Mouse (Mus musculus): ENCODE measurements at regions not wholly inside any gene's neighbourhood (a gene's known extent, or its start where the extent isn't known, plus 50 kb on each side); places are given as distances from the start of the nearest gene placed in this dataset.
"Not testable (repeated sequence)": the region's sequence is repeated elsewhere in the genome, so short reads cannot be mapped to it uniquely, and the experiment has no call there.

DNA sequence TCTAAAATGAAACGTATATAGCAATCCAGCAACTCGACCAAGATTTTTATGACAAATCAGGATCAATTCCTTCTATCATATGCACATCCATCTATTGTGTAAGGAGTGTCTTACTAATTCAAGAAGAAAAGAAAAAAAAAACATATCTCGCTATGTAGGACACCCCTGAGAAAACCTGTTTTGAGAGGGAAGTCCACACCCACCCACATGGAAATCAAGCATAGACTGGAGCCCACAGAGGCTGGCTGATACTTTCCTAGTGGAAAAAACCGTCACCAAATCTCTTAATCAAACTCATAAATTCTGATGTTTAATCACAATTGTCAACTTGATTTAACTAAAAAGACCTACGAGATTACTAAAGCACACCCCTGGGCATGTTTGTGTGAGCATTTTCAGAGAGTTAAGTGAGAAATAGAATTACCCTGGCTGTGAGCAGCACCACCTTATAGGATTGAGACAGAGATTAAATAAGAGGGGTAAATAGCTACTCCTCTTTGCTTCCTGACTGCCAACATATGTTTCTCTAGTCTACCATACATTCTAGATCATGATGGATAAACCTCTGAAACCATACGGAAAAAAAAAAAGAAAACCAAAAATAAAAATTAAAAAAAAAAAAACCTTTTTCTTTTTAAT is 525.9 kb downstream of the Gm10283 start:
- WGBS = 86% methylated on average over 6 of the region's 6 CpGs
- Histone ChIP-seq H3K36me3 (no peaks in the 10 kb centered on the region), H3K4me1 (no peaks in the 10 kb centered on the region), H3K9me3 (replicated peaks) (no peaks in the 10 kb centered on the region), H3K27me3 (ENCODE audit: low read depth, poor library complexity, severe bottlenecking) (no peaks in the 10 kb centered on the region), H3K27ac (replicated peaks) (no peak overlapping the region), H3K4me3 (no peak overlapping the region)
- DNase-seq (ENCODE audit: low spot score) = no peak

DNA sequence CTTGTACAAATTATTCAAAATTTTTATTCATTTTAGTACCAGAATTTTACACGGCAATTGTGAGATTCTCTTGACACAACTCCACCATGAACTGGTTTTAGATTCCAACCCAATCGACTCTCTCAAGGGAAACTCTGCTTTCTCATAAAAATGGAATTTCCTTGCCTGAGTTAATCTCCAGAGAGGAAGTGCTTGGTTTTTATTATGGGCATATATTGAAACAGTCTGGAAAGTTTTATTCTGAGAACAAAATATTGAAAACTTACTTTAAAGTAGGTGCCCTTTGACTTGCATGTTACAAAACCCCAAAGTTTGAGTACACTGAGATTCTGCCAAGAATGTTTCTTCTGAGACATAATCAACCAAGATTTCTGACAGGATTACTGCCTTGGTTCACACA is 537.6 kb downstream of the Gm10283 start:
- Histone ChIP-seq H3K4me3 (no peak overlapping the region), H3K27me3 (ENCODE audit: low read depth, poor library complexity, severe bottlenecking) (no peaks in the 10 kb centered on the region), H3K36me3 (no peaks in the 10 kb centered on the region), H3K9me3 (replicated peaks) (no peaks in the 10 kb centered on the region), H3K4me1 (no peaks in the 10 kb centered on the region), H3K27ac (replicated peaks) (no peak overlapping the region)
- DNase-seq (ENCODE audit: low spot score) = no peak
- WGBS = 81% methylated on average over 2 of the region's 2 CpGs

DNA sequence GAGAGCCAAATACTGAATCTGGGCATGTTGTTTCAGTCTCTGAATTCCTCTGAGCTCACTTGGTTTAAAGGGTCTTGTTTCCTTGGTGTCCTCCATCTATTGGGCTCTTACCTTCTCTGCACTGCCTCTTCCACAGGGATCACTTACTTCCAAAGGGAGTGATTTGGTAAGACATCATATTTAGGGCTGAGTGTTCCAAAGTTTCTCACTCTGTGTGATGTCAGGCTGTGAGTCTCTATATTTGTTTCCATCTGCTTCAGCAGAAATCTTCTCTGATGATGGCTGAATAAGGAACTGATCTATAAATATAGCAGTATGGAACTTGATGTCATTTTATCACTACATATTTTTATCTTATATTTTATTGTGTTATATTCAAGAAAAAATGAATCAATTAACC is 539.8 kb downstream of the Gm10283 start:
- no peaks in the 10 kb centered on the region for H3K27me3 ChIP-seq (ENCODE audit: low read depth, poor library complexity, severe bottlenecking)
- no peaks in the 10 kb centered on the region for H3K9me3 ChIP-seq (replicated peaks)
- no peaks in the 10 kb centered on the region for H3K4me1 ChIP-seq
- H3K27ac ChIP-seq (replicated peaks) = no peak overlapping the region
- no peak for DNase-seq (ENCODE audit: low spot score)
- no peak overlapping the region for H3K4me3 ChIP-seq
- H3K36me3 ChIP-seq = no peaks in the 10 kb centered on the region

DNA sequence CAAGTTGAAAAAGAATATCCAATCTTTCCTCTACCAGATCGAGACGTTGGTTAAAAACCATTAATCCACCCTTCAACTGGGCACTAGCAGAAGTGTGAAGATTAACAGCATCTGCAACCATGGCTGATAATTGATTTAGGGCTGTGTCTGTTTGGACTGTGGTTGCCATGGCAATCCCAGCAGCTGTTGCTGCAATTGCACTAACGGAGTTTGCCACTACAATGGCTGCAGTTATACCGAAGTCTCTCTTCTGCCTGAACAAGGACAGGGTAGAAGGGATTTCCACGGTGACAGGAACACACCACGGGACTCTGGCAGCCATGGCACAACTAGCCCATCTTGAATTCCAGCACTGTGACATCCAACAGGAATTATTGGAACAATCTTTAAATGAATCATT is 549.3 kb downstream of the Gm10283 start:
- 74% methylated on average over 6 of the region's 6 CpGs for WGBS
- peak; percentile 15 for DNase-seq (ENCODE audit: low spot score)

DNA sequence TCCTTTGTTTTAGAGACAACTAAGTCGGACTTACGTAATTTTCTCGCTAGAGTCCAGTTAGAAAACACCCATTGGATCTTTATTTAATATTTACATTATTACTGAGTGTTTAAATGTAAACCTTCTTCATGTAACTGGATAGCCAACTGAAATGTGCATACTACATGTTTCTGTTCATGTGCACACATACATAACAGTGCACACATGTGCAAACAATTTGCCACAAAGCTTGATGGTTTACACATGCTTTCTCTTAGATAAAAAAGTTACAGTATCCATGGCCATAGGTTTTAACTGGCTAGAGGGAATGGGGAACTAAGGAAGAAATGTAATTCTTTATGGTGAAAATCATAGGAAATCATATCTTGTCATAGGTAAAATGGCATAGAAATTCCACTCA is 596.2 kb downstream of the Gm10283 start:
- no peak overlapping the region for H3K27ac ChIP-seq (replicated peaks)
- no peaks in the 10 kb centered on the region for H3K9me3 ChIP-seq (replicated peaks)
- H3K27me3 ChIP-seq (ENCODE audit: low read depth, poor library complexity, severe bottlenecking) = no peaks in the 10 kb centered on the region
- no peak for DNase-seq (ENCODE audit: low spot score)
- no peaks in the 10 kb centered on the region for H3K4me1 ChIP-seq
- no peak overlapping the region for H3K4me3 ChIP-seq
- no peaks in the 10 kb centered on the region for H3K36me3 ChIP-seq
- WGBS = 95% methylated on average over 3 of the region's 3 CpGs

More for the DNA sequence above, 549.3 kb downstream of the Gm10283 start:
- not testable (repeated sequence) for H3K4me3 ChIP-seq; H3K4me1 ChIP-seq; H3K36me3 ChIP-seq; H3K27me3 ChIP-seq (ENCODE audit: low read depth, poor library complexity, severe bottlenecking); H3K27ac ChIP-seq (replicated peaks)
- peaks cover 19% of the 10 kb centered on the region; the same call in 1 of the 2 replicates for H3K9me3 ChIP-seq (replicated peaks)

Measured in midbrain, embryonic 10.5 days (tissue).